Mouse (Mus musculus): ENCODE results near the gene Wnt9a.

DNA sequence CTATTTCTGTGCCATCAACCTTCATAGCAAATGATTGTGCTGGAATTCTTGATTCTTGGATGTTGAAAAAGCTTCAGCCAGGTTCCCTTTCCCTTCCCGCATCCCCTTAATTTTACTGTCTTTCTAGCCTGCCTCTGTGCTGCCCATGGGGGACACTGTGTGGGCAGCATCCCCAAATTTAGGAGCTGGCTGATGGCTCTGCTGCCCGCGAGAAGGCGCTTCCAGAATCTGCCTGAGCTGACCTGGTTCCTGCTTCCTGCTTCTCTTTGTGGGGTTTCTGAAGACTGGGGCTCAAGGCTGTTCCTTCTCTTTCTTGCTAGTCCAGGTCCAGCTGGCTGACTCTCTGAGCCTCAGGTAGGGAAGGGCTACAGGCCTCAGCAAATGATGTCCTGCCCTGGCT lies 48.1 kb downstream of the Wnt9a start:
- no peak for TF ChIP-seq EP300 (IDR thresholded peaks at IDR 0.05; ENCODE audit: low read depth)
- TF ChIP-seq CTCF (IDR thresholded peaks at IDR 0.05; ENCODE audit: low read depth) = no peak

Measured in liver, embryonic 14.5 days (tissue).